Mouse (Mus musculus) adrenal gland, postnatal 4 days (tissue): ENCODE data around the gene Aifm3. TPM values are rescaled to one million over a fixed set of nuclear protein-coding genes. Genes with fewer than 3 reads are reported as not detected.
"Not testable (repeated sequence)": the region's sequence is repeated elsewhere in the genome, so short reads cannot be mapped to it uniquely, and the experiment has no call there.

ENCODE experiments used
- DNase-seq, 2 experiments: peaks; one replicate each; pipeline ENCODE4 v3.0.0; 2021 to 2022; ENCODE audit warnings: low spot score in 2 of 2, mixed read lengths in 2 of 2
- total RNA-seq, 2 experiments: library from RNA; stranded (reverse); gene quantifications; 2 replicates each; pipeline ENCODE4 v1.2.3; 2021

The Aifm3 gene
- total RNA-seq, 2 experiments from 2014 or later, result 7.5 to 8.5 TPM

DNA sequence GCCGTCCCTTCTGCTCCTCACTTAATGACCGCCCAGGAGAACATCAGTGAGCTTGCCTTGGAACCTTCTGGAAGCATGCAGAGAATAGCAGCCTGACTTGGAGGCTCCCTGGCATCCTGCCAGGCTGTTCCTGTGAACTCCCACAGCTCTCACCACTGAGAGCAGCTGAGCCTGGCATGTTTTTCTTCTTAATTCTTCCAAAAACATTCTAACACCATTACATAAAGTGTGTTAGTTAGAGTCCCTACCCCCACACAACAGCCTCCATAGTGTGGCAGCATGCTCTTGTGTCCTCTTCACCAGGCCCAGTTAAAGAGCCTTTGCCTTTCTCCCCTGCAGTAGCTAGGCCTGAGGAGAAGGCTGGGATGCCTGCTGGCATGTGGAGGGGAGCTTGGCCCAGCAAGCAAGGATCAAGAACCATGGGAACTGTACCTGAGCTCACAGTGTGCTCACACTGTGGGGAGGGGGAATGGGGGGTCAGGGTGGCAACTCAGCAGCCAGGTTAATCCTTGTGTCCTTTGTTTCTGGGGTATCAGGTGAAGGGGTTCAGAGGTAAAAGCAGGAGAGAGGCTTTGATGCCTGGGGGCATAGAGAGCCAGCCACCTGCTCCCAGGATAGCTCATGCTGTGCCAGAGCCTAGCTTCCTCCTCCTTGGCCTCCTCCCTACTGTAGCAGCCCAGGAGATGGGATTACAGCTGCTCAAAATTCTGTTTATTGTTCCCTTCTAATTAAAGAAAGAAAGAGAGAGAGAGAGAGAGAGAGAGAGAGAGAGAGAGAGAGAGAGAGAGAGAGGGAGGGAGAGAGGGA, 7.3 kb downstream of the Aifm3 start:
- no peak for DNase-seq

DNA sequence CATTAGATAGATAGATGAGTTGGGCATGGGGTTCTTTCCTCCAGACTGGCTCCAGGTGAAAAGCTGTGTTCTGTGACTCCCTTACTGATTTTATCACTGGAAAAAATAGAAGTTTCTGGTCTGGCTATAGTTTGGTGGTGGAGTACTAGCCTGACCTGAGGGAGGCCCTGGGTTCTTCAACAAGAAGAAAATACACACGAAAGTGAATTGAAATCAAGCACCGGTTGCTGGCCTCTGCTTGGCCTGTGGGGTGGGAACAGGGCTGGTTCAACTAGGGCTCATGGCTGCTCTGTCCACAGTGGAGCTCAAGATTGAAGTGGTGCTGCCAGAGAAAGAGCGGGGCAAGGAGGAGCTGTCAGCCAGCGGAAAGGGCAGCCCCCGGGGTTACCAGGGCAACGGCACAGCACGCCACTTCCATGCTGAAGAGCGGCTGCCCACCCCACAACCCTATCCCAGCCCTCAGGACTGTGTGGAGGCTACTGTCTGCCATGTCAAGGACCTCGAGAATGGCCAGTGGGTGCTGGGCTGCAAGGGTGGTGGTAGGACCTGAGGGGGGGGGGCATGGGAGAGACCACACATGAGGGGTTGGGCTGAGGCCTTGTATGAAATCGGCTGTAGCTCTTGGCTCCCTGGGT, 10.0 kb downstream of the Aifm3 start:
- DNase-seq, result no peak

DNA sequence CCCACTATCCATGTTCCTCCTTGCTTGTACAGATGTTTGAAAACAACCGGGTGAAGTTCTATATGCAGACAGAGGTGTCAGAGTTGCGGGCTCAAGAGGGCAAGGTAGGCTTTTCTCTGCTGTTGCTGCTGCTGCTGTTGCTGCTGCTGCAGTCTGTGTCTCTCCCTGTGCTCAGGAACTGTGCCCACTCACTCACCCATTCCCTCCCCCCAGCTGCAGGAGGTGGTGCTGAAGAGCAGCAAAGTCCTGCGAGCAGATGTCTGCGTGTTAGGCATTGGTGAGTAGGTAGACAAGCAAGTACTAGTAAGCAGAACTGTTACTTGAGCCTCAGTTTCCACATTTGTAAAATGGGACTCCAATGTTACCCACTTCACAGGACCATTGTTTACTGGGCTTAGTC, 13.3 kb downstream of the Aifm3 start:
- DNase-seq, result no peak

DNA sequence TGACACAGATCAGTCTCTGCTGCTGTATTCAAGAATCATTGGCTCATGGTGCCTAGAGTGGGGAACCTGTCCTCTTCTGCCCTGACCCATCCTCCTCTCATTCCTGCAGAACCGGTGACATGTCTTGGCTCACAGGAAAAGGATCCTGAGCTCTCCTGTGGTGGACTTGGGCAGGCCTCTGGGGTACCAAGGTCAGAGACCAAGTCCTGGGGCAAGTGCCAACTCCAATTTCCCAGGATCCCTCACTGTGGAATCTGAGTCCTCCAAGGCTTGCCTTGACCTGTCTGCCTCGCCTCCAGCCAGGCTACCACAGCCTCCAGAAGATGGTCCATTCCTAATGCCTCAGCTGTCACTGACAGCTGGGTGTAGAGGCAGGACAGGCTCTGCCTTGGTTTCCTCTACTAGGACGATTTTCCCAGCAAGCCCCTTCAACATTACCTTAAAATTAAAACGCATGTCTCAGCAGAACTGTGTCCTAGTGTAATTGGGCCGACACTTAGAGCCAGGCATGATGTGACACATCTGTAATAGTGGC, 17.7 kb downstream of the Aifm3 start:
- DNase-seq, result no peak

DNA sequence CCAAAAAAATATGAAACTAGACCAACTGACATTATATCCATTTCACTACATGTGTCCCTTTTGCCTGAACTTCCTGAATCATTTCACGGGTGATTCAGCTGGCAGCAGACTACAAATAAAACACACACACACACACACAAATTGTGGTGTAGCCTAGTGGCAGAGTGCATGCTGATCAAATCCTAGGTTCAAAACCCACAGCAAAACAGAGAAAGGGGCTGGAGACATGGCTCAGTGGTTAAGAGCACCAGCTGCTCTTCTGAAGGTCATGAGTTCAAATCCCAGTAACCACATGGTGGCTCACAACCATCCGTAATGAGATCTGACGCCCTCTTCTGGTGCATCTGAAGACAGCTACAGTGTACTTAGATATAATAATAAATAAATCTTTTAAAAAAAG, 18.6 kb downstream of the Aifm3 start:
- not testable (repeated sequence) for DNase-seq

DNA sequence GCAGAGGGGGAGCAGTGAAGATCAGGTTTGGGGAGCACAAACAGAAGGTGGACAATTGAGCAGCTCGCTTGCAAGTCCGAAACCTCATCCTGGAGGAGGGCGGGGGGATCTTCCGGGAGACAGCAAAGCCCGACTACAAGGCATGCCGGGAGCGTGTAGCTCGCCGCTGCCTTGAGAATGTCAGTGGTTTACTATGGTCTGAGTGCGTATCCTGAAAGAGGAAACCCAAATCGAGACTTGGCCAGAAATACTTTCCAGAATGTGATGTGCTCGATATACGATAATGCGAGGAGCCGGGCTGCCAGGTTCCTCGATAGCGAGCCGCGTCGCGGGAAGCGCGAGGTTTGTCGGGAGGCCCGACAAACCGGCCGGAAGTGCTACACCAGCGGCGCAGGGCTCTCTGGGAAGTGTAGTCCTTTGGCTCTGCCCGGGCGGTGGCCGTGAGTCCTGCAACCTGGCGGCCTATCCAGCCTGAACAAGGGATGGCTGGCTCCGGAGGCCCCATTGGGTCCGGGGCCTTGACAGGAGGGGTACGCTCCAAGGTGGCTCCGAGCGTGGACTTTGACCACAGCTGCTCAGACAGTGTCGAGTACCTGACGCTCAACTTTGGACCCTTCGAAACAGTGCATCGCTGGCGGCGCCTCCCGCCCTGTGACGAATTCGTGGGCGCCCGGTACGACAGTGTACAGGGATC, 19.3 kb downstream of the Aifm3 start, which contains the start of gene Lztr1:
Gene Lztr1, plus strand, starts transcription at position 143 of the 694 bp plus-strand sequence.
- DNase-seq, result peak; percentile 68 to 79

DNA sequence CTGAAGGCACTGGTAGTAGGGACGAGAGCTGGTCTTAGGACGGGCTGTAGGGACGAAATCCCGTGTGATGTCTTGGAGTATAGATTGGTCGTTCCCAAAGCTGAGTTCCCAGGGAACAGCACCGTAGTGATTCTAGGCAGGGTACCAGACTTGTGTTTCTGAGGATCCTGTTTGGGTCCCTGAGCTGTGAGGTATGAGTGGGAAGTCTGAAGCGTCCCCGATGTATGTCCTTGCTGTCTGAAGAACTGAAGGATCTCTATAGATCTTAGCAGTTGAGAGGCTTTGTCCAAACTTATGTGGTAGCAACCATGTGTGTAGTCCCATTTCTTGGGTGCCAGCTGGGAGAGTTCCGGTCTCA, 19.8 kb downstream of the Aifm3 start:
- no peak for DNase-seq

DNA sequence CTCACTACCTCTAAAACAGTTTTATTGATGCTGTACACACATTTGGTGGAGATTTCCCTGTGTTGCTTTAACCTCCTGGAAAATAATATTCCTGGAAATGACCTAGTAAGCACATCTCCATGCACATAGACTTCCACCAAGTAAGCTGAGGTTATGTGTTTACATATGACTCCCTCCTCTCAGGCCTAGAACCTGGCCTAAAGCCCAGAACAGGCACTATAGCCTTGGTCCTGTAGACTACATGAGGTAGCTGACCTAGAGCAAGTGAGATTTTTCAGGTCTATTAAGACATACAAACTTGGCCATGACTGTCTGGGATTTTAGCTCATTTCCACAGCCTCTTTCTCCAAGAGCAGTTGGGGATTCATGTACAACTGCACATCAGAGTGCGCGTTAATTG, 20.7 kb downstream of the Aifm3 start:
- DNase-seq, result no peak

DNA sequence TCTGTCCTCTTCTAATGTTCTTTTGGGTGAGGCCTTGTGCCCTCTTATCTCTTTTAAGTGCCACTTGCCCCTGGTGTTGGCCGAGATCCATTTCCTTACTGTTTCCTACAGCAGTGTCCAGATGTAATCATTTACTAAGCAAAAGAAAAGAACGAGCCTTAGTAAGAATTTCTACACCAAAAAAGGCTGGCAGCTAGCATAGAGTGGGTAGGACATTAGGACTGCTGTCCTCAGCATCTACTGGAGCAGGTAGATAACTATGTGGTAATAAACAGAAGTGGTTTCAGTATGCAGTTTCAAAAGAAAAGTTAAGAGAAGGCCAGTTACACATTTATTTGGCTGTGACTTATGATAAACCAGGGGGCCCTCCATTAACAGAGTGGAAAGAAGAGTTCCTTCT, 21.3 kb downstream of the Aifm3 start:
- no peak for DNase-seq

DNA sequence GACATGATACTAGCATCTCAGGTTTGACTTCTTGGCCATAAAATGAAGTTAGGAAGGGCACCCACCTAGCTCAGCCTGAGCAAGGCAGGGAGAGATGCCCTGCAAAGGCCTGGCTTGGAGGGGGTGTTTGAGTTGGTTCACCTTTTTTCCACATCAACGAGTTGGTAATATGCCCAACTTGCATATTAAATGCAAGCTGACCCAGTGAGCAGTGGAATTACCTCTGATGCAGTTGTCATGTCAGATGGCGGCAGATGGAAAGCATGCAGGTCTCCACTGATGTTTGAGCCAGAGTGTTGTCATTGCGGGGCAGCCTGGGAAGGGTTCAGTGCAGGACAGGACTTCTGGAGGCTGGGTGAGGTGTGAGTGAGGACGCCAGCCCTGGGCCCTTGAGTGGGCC, 22.0 kb downstream of the Aifm3 start:
- no peak for DNase-seq

DNA sequence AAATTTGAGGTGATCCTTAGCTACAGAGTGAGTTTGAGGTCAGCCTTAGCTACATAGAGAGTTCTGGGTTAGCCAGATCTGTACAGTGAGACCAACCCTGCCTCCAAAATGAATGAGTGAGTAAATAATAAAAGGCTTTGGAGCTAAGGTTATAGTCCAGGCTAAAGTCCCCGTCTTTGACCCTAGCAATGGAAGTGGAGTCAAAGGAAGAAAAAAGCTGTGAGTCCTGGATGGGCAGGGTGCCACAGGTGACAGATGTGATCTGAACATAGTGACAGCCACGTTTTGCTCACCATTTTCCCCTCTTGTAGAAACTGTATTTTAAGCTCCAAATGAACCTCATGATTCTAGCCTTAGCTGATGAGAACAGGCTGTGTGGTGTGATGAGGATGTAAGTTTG, 29.5 kb downstream of the Aifm3 start:
- no peak for DNase-seq

DNA sequence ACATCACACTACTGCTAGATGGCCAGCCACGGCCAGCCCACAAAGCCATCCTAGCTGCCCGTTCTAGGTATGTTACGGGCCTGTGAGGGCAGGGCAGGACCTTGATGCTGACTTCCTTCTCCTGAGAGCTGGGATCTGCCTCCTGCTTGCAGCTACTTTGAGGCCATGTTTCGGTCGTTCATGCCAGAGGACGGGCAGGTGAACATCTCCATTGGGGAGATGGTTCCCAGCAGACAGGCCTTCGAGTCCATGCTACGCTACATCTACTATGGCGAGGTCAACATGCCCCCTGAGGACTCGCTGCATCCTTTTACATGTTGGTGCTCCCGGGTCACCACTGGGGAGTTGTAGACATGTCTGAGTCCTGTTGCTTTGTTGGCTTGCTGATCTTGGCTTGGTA, 34.7 kb downstream of the Aifm3 start:
- no peak for DNase-seq

DNA sequence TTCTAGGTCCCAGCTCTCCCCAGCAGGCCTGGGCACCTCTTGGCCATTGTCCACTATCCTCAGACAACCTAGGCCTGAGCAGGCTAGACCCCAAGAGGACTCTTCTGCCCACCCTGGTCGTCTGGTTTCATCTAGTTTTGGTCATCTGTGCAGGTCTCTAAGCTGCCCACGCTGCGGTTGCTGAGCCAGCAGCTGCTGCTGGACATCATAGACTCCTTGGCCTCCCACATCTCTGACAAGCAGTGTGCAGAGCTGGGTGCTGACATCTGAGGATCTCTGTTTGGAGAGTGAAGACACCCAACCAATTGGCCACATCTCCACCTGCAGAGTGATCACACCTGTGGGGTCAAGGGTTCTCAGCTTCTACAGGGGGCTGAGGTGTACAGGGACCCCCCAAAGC, 36.1 kb downstream of the Aifm3 start:
- no peak for DNase-seq

DNA sequence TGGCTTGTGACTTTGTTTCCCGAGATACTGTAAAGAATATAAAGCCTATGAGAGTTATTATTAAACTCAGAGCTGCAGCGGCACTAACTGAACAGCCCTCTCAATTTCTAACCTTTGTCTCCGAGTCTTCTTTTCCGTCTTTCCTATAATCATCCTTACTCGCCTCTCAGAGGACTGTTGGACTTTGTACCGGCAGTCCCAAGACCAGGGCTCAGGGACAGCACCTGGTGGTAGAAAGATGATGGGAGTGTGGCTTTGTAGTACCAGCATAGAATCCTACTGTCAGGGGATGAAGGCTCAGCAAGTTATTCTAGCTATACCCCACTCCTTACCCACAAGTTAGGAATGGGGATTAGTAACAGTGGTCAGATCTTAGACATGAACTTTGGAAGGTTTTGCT, 36.8 kb downstream of the Aifm3 start:
- DNase-seq, result no peak

DNA sequence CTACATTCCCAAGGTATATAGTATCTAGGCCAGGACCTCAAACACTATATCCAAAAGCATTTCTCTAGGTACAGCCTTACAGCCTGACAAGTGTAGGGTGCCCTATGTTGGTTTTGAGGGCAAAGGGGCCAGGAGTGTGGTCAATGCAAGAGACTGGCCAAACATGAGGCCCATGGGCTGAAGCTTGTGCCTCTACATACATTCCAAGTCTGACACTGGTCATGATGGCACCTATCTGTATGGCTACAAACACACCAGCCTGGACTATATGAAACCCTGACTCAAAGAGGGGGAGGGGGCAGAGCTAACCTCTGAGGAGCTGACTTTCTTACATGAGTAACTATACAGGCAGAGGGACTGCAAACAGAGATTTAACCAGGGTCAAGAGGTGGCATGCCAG, 38.2 kb downstream of the Aifm3 start:
- DNase-seq, result no peak

DNA sequence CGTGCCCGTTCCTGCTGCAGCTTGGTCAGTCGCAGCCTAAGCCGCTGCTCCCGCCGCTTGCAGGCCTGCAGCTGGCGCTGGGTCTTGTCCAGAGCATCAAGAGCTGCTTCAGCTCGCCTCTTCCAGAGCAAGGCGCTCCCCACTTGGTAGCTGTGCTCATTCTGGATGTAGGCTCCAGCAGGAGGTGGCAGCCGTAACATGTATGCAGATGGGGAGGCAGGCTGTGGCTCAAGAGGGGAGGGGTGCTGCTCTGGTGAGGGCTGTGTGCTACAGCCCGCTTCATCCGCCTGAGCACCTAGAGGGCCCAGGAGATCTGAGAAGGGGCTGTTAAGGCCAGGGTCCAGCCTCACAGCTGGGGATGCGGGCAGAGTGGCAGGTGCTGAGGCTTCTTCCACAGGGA, 38.9 kb downstream of the Aifm3 start:
- DNase-seq, result no peak

DNA sequence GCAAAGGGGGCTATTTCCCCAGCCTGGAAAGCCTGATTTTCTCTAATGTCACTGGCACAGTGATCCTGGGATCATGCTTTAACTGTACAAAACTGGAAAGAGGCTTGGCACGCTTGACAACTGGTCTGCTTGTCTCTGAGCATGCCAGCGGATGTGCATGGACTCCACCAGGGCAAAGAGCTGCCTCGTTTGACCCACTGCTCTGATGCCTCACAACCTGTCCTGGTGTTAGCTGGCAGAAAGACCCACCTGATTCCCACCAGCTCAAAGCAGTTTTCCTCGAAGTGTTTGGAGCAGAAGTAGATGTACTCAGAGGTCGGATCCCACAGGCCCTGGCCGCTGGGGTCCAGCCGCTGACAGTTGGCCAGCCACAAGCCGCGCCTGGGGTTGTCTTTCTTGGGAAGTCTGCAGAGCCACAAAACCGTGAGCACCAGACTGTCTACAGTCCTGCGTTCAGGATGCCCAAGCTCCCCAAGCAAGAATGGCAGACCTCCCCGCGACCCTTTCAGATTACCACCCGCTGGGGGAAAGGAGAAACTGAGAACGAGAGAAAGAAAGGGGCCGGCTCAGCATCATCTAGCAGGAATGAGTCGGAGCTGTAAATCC, 40.7 kb downstream of the Aifm3 start:
- DNase-seq, result no peak

DNA sequence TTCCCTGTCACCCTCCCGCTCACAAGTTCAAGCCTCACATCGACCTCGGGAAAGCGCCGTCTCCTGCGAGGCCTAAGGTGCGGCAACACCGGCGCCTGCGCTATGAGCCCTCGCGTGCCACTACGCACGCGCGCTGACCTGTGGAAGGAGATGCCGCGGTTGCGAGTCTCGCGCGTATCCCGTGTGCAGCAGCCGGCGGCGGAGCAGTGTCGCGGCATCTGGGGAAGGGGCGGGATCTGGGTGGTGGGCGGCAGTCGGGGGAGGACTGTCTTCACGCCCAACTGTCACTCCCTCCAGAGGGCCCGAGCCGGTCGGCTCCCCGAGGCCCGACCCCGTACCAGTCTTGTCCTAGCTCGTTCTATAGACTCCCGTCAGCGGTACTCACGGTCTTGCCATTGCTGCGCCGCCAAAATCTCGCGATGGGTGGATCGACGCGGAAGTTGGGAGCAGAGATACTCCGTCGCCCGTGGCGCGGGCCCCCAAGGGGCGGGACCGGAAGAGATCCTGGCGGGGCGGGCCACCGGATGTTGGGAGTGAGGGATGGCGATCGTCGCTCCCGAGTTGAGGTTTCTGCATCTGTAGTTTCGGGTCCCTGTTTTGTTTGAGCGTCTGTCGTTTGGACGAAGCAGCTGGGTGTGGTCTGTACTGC, 41.4 kb downstream of the Aifm3 start, which contains the start of gene Thap7:
Gene Thap7, minus strand, starts transcription at position 497 of the 649 bp plus-strand sequence.
- peak; percentile 88 to 94 for DNase-seq

DNA sequence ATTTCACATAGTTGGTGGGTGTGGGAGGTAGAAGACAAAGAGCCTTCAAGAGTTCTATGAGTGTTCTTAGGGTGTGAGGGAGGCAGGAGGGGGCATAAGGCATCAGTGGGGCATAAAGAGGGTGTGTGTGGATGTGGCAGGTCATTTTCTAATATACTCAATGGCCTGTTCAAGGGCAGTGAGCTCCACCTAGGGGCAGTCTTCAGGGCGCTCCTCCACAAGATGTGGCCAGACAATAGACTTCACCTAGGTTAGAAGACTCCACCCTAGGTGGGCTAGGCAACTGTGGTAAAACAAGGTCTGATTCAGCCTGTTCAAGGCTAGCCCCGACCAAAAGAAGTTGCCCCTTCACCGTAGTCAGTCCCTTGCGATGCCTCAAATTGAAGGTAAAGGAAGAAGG, 42.9 kb downstream of the Aifm3 start:
- no peak for DNase-seq

DNA sequence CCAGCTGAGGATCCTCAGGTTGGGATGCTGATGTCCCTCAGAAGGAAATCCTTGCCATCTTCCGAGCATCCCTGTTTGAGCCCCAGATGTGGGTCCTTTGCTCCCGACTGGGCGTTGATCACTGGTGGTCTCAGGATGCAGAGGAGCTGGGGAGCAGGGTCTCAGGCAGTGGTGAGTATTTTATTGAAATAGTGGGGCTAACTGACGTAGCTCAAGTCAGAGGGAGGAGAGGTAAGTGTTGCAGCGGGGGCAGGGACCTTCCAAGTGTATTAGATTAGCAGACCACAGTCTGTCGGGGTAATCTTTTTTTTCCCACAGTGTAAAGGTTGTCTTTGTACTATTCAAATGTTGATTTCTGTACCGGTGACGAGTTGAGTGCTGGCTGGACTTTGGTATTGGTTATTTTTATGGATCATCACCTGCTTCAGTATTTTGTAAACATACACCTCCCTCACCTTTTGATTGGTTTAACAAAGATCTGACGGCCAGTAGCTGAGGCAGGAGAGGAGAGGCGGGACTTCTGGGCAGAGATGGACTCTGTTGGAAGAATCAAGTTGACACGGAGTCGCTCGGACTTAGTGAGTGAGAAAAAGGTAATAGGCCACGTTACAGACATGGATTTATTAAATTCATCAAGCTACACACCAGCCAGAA, 43.4 kb downstream of the Aifm3 start:
- DNase-seq, result no peak

DNA sequence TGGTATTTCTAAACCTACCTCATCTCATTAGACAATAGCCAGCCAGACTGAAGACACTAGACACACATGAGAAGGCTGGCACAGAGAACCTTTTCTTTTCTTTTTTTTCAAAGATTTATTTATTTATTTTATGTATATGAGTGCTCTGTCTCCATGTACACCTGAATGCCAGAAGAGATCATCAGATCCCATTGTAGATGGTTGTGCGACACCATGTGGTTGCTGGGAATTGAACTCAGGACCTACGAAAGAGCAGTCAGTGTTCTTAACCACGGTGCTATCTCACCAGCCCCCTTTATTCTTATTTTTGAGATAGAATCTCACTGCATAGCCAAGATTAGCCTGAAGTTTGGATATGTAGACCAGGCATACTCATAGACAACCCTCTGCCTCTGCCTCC, 47.2 kb downstream of the Aifm3 start:
- DNase-seq, result no peak
